Mouse (Mus musculus) limb, embryonic 11.5 days (tissue): ENCODE measurements around the gene Tmem95. TPM values are rescaled to one million over a fixed set of nuclear protein-coding genes. Genes with fewer than 3 reads are reported as not detected.
A peak's percentile ranks its signal among the peaks of the same experiment; 100 is the strongest.

Source experiments
- ATAC-seq: fragments of 200-750 bp; cut with Nextera tagmentation; 2 replicates; pipeline ENCODE4 v1.8.0; 2017; ENCODE audit warnings: low read depth; ENCODE audit not compliant: insufficient number of reproducible peaks, low FRiP score, low TSS enrichment
- DNase-seq: peaks from one replicate; pipeline ENCODE4 v3.0.0-alpha.2; 2015; ENCODE audit warnings: low spot score
- H3K27ac ChIP-seq: fragments of 300-500 bp; sonication (generic); replicated peaks from 2 replicates; pipeline ENCODE4 v1.5.1; 2014; ENCODE audit warnings: low read depth, mild to moderate bottlenecking, low read length
- H3K27me3 ChIP-seq: fragments of 300-500 bp; sonication (generic); 2 replicates; pipeline ENCODE4 v1.6.1; 2014; ENCODE audit warnings: mild to moderate bottlenecking, low read length, mixed read lengths; ENCODE audit not compliant: control insufficient read depth, insufficient read depth
- H3K36me3 ChIP-seq: fragments of 300-500 bp; sonication (generic); 2 replicates; pipeline ENCODE4 v1.6.1; 2014; ENCODE audit warnings: mild to moderate bottlenecking, low read length, moderate library complexity, mixed read lengths; ENCODE audit not compliant: control insufficient read depth, insufficient read depth
- H3K4me1 ChIP-seq: fragments of 300-500 bp; sonication (generic); 2 replicates; pipeline ENCODE4 v1.6.1; 2014; ENCODE audit warnings: low read length, mixed read lengths; ENCODE audit not compliant: control insufficient read depth, insufficient read depth
- H3K4me2 ChIP-seq: fragments of 300-500 bp; sonication (generic); 2 replicates; pipeline ENCODE4 v1.6.1; 2014; ENCODE audit warnings: low read depth, mild to moderate bottlenecking, moderate library complexity; ENCODE audit not compliant: severe bottlenecking
- H3K4me3 ChIP-seq: fragments of 300-500 bp; sonication (generic); 2 replicates; pipeline ENCODE4 v1.5.1; 2014; ENCODE audit warnings: low read depth, low read length
- H3K9ac ChIP-seq: fragments of 300-500 bp; sonication (generic); 2 replicates; pipeline ENCODE4 v1.6.1; 2014; ENCODE audit warnings: mild to moderate bottlenecking, low read length
- H3K9me3 ChIP-seq: fragments of 300-500 bp; sonication (generic); 2 replicates; pipeline ENCODE4 v1.6.1; 2016; ENCODE audit warnings: low read length; ENCODE audit not compliant: control insufficient read depth
- WGBS: fragments of 180-500 bp; shearing (Covaris S2); extraction: QIAGEN DNeasy Blood & Tissue Kit; methylation state at CpG from one replicate; pipeline ENCODE4 v1.1.7; 2014; 5-methylcytosine and 5-hydroxymethylcytosine counted together
- polyA plus RNA-seq: library from polyadenylated mRNA; unstranded; fragments of >200 nt; fragmentation: Nextera tagmentation; extraction: Ambion mirVana; gene quantifications from 2 replicates; pipeline ENCODE4 v1.2.1, GENCODE M21; 2014

Gene Tmem95
- polyA plus RNA-seq: not detected in 2 replicates

DNA sequence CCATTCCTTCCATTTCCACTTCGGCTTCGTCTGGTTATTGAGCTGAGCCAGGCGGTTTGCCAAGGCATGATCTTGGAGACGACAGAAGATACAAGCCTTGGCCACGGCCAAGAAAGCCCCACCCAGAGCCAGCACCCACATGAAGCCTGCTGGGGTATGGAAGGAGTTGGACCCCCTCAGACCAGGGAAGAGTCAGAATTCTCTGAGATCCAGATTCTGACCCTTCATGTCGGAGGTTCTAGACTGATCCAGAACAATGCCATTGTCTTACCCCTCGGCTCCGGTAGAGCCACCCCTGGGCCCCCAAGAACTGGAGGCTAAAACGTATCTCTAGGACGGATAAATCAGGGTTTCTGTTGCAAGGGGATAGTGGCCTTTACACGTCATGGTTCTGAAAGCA, at the start of gene Tmem95:
TSS of gene Tmem95 (minus strand) at position 141 of the 400 bp plus-strand sequence.
- DNase-seq (no peak), ATAC-seq (no peak)

DNA sequence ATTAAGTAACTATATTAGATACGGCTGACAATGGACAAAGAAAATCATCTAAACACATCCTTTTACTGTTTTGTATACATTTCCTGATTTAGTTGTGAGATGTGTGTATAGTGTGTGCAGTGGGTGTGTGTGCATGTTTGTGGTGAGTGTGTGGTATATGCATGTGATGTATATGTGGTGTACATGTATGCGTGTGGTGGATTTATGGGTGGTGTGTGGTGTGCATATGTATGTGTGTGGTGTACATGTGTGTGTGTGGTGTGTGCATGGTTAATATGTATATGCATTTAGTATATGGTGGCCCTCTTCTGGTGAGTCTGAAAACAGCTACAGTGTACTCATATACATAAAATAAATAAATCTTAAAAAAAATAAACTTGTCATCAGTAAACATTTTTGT, 49.7 kb upstream of the Tmem95 start:
- H3K27ac ChIP-seq: no peak overlapping the region
- H3K9ac ChIP-seq: no peak overlapping the region
- no peak for ATAC-seq
- H3K4me2 ChIP-seq: no peak overlapping the region
- no peaks in the 10 kb centered on the region for H3K36me3 ChIP-seq
- no peaks in the 10 kb centered on the region for H3K27me3 ChIP-seq
- no peaks in the 10 kb centered on the region for H3K9me3 ChIP-seq
- no peak overlapping the region for H3K4me3 ChIP-seq
- H3K4me1 ChIP-seq: no peaks in the 10 kb centered on the region
- WGBS: 96% methylated on average over 2 of the region's 2 CpGs
- no peak for DNase-seq

More for the DNA sequence above, at the start of gene Tmem95:
- WGBS: 91% methylated on average over 11 of the region's 11 CpGs
- no peaks in the 10 kb centered on the region for H3K27me3 ChIP-seq
- H3K4me2 ChIP-seq: peak within 1 kb of the TSS; percentile 26; the same call in 1 of the 2 replicates
- peaks cover 12% of the 10 kb centered on the region for H3K4me1 ChIP-seq
- no peak within 1 kb of the TSS for H3K27ac ChIP-seq
- no peaks in the 10 kb centered on the region for H3K9me3 ChIP-seq
- no peak within 1 kb of the TSS for H3K4me3 ChIP-seq
- no peaks in the 10 kb centered on the region for H3K36me3 ChIP-seq
- H3K9ac ChIP-seq: no peak within 1 kb of the TSS

DNA sequence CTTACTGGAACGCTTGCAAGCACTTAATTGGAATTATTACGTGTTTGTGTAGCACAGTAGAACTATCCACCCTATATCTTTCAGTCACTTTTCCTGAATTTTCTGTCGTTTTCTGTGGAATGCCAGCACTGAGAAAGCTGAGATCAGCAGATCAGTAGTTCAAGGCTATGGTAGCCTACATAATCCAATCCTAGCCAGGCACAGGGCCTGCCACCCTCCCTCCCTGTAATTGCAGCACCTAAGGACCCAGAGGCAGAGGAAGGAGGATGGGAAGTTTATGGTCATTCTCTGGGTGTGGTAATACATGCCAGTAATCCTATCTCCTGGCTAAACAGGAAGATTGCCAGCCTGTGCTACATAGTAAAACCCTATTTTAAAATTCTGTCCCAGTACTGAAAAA, 45.0 kb upstream of the Tmem95 start:
- Histone ChIP-seq H3K27me3 (no peaks in the 10 kb centered on the region), H3K27ac (no peak overlapping the region), H3K4me2 (no peak overlapping the region), H3K9ac (no peak overlapping the region), H3K4me3 (no peak overlapping the region), H3K36me3 (peaks cover 8% of the 10 kb centered on the region; the same call in 1 of the 2 replicates), H3K9me3 (no peaks in the 10 kb centered on the region), H3K4me1 (peaks cover 5% of the 10 kb centered on the region)
- ATAC-seq (no peak), DNase-seq (no peak)
- 69% methylated on average over 3 of the region's 3 CpGs for WGBS

DNA sequence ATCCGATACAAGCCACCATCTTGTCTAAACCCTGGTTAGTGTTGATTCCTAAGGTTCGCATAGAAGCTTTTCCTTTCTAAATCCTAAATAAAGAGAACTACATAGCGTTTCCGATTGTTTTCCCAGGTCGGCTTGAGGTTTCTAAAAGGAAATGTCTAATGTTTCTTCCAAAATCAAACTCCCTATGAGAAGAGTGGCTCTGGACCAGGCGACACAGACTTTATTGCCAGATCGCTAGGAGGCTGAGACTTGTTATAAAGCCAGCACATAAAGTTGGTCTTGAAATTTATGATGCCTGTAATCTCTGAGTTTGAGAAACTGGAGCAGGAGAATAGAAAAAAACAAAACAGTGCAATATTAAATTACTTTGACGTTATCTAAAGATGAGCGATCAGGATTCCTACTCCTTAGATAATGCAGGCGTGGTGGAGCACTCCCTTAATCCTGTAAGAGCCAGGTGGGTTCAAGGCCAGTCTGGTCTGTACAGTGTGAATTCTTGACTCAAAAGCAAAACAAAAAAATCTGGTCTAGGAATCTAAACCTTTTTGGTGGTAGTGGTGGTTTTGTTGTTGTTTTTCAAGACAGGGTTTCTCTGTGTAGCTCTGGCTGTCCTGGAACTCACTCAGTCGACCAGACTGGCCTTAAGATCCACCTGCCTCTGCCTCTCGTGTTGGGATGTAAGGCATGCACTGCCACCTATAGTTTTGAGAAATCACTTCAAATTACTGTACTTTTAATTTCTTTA, 44.4 kb upstream of the Tmem95 start:
- Histone ChIP-seq H3K4me3 (peak overlapping the region; percentile 96), H3K4me2 (peak overlapping the region; percentile 67), H3K27me3 (no peaks in the 10 kb centered on the region), H3K9me3 (no peaks in the 10 kb centered on the region), H3K9ac (peak overlapping the region; percentile 82), H3K36me3 (peaks cover 13% of the 10 kb centered on the region), H3K4me1 (peaks cover 5% of the 10 kb centered on the region), H3K27ac (peak overlapping the region; percentile 96)
- 5% methylated on average over 12 of the region's 12 CpGs for WGBS
- ATAC-seq (no peak), DNase-seq (no peak)

DNA sequence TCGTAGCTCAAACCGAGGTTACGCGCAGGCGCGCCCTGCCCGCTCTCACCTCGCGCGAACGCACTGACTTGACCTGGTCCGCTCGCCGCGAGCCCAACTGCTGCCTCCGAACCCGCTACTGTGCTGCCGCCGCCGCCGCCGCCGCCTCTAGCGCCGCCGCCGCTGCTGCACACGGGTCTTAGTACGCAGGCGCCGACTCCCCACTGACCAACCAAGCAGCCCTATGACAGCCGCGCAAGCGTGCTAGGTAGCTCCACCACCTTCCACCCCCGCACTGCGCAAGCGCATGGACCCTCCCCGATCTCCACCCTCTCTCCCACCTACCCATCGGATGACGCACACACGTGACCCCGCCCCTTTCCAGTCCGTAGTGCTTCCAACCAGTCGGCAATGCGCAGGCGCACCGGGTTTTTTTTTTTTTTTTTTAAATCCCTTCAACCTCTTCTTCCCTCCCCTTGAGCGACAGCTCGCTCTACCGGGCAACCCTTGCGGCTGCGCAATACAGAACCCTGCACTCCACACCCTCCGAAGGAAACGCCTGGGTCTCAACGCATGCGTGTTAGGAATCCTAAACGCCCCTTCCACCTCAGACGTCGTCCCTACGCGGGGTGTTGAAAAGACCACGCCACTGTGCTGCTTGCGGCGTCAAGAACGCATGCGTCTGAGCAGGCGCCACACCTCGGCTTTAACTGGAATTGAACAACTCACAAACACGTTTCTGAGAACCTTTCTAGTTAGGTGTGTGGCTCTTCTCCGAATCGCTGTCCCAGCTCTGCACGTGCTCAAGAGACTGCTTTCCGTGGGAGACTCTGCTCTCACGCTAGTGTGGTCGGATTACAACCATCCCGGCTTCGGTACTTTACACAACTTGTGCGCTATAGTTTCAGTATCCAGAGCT, 43.5 kb upstream of the Tmem95 start, which contains the start of gene Eif5a:
TSS of gene Eif5a (minus strand) at position 845 of the 898 bp plus-strand sequence.
- Histone ChIP-seq H3K4me1 (peaks cover 5% of the 10 kb centered on the region), H3K9me3 (no peaks in the 10 kb centered on the region), H3K36me3 (peaks cover 17% of the 10 kb centered on the region), H3K4me3 (peak within 1 kb of the TSS; percentile 96), H3K9ac (peak within 1 kb of the TSS; percentile 93), H3K4me2 (peak within 1 kb of the TSS; percentile 93), H3K27me3 (no peaks in the 10 kb centered on the region), H3K27ac (peak within 1 kb of the TSS; percentile 96)
- DNase-seq (peak; percentile 100), ATAC-seq (peak; percentile 96)
- under 1% methylated on average over 78 of the region's 78 CpGs for WGBS

DNA sequence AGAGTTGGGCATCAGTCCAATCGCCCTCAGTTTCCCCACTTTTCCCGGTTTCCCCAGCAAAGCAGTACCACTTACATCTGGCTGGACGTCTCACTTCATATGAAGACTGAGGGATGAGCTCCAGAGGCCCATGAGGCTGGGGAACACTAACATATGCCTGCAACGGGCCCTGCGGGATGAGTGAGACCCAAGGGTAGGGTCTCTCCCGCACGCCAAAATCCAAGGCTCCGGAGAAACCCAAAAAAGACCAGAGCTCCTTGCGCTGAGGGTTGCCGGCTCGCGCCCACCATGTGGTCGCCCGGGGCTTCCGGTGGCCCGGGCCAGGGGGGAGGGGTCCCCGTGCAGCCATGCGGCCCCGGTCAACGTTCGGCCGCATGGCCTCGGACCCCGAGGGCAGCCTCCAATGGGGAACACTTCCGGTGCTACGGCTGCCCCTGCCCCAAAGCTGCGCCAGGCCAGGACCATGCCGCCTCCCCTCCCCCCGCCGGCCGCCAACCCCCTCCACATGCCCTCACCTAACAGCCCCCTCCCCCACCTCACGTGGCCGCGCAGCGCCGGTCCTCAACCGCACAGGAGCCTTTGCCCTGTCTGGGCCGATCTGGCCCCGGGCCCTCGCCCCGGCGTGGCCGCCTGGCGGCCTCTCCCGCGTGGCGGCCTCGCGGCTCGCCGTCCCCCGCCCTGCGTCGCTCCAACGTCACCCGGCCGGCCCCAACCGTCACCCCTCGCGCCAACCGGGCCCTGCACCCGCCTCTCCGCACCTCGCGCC, 42.6 kb upstream of the Tmem95 start:
- Histone ChIP-seq H3K4me2 (peak overlapping the region; percentile 93), H3K4me3 (peak overlapping the region; percentile 96), H3K4me1 (peaks cover 6% of the 10 kb centered on the region), H3K9ac (peak overlapping the region; percentile 93), H3K27me3 (no peaks in the 10 kb centered on the region), H3K36me3 (peaks cover 24% of the 10 kb centered on the region), H3K27ac (peak overlapping the region; percentile 93), H3K9me3 (no peaks in the 10 kb centered on the region)
- peak; percentile 71 for DNase-seq
- ATAC-seq: peak; percentile 18; the same call in 1 of the 2 replicates
- WGBS: 0% methylated on average over 55 of the region's 65 CpGs

DNA sequence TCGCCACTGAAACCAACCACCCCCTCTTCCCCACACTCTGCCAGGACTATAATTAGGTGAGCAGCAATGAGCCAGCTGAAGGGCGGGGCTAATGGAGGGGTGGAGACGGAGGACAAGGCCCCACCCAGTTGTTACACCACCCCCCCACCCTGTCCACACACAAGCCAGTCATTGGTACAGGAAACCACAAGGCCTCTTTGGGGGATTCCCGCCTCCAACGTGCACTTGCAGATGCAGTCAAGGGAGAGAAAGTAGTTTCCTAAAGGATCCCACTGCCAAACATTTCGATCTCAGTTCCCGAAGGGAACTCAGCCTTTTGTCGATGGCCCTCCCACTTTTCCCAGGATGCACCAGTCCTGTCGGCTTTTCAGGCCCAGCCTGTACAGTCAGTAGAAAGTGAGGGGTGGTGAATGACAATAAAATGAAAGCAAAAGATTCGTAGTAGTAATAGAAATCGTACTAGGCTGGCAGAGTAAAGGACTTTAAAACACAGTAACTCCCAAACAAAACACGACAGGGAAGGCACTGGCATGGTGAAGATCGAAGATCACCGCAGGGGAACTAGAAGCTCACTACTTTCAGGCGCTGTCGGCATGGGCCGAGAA, 41.9 kb upstream of the Tmem95 start:
- Histone ChIP-seq H3K27ac (peak overlapping the region; percentile 93), H3K36me3 (peaks cover 24% of the 10 kb centered on the region), H3K4me2 (peak overlapping the region; percentile 93), H3K9me3 (no peaks in the 10 kb centered on the region), H3K4me1 (peaks cover 12% of the 10 kb centered on the region), H3K9ac (peak overlapping the region; percentile 93), H3K4me3 (peak overlapping the region; percentile 96), H3K27me3 (no peaks in the 10 kb centered on the region)
- ATAC-seq: no peak
- DNase-seq: peak; percentile 74
- WGBS: under 1% methylated on average over 17 of the region's 17 CpGs
